Mouse (Mus musculus) heart, postnatal 0 days (tissue): Measurements from ENCODE around the gene Sptbn4.

Source experiments
- CTCF ChIP-seq: IDR thresholded peaks from 2 replicates; pipeline ENCODE4 v1.5.1; 2016; ENCODE audit warnings: antibody characterized with exemption, control low read depth, low read depth
- EP300 ChIP-seq: IDR thresholded peaks from 2 replicates; pipeline ENCODE4 v1.6.1; 2016; ENCODE audit warnings: antibody characterized with exemption, low read depth

GRCm38 (mm10) chr7:27356248-27356647 is 91.2 kb downstream of the Sptbn4 start:
- TF ChIP-seq CTCF: no peak
- TF ChIP-seq EP300: no peak
